Mouse (Mus musculus) liver, adult 2 months (tissue): ENCODE measurements around the gene Mcu.

Source experiments
- CTCF ChIP-seq: fragments of 200-500 bp; IDR thresholded peaks from 2 replicates; pipeline ENCODE4 v1.5.1; 2011; ENCODE audit warnings: low read depth, low read length, control low read depth
- POLR2A ChIP-seq: fragments of 200-500 bp; IDR thresholded peaks from 2 replicates; pipeline ENCODE4 v1.6.1; 2011; ENCODE audit warnings: low read length, control low read depth; ENCODE audit not compliant: insufficient read depth; ENCODE audit errors: extremely low read depth

DNA sequence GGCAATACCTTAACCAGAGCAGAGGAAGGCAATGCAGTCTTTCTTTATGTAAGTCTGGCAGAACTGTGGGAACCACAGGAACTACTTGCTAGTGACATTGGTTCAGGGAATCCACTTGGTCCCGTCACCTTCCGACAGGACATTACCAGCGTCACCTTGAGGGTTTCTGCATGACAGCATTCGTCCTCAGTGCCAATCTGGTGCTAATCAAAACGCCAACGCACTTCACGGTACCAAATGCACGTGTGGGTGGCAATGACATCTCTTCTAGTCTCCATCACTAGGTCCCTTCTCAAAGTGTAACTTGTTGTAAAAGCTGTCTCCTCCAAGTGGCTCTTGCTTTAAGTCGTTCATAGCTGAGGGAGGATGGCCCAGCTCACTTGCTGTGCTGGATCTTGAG is 104.3 kb downstream of the Mcu start:
- no peak for TF ChIP-seq POLR2A
- no peak for TF ChIP-seq CTCF
